Mouse (Mus musculus): ENCODE measurements around the gene Pde4c.

DNA sequence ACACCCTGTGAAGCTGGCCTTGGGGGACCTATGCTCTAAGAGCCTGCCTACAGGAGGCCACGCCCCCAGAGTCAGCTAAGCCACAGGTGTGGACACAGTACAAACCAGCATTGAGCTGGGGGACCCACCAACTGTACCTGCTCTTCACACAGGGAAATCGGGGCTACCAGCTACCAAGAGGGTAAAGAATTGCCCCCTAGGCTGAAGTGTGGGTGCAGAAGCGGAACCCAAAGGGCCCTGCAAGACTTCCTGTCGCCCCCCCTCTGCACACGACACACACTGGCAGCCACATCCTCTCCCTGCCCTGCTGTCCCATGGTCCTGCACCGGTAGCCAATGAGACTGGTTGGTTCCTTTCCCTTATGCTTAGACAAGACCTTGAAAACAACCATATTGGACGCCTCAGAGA lies 67.8 kb downstream of the Pde4c start:
- TF ChIP-seq CTCF (IDR thresholded peaks at IDR 0.05; ENCODE audit: insufficient read depth, low read length) (no peak), POLR2A (IDR thresholded peaks at IDR 0.05; ENCODE audit: borderline replicate concordance, extremely low read depth, low read depth, low read length) (no peak)

Measured in lung, adult 2 months (tissue).